Mouse (Mus musculus) ES-E14 (cell line): ENCODE results near the gene Manba. TPM values are rescaled to one million over a fixed set of nuclear protein-coding genes. Genes with fewer than 3 reads are reported as not detected.

Experiments
- DNase-seq: peaks from one replicate; pipeline ENCODE4 v3.0.0-alpha.2; 2013; ENCODE audit warnings: low read depth, low spot score
- H3K27ac ChIP-seq: 2 replicates; pipeline ENCODE4 v1.5.1; 2012; ENCODE audit warnings: low read depth, mild to moderate bottlenecking, low read length, moderate library complexity, mixed read lengths; ENCODE audit not compliant: poor library complexity, insufficient read depth, severe bottlenecking
- H3K36me3 ChIP-seq: 2 replicates; pipeline ENCODE4 v1.6.1; 2012; ENCODE audit warnings: mild to moderate bottlenecking, low read length, moderate library complexity, mixed read lengths; ENCODE audit not compliant: control insufficient read depth, poor library complexity, insufficient read depth, severe bottlenecking
- H3K4me1 ChIP-seq, 2 experiments: fragments of 150-350 bp in 1 of 2; sonication (generic) in 1 of 2; 2 replicates each; pipeline ENCODE4 v1.6.1; 2012; ENCODE audit warnings: low read length in 2 of 2, mild to moderate bottlenecking in 1 of 2, mixed read lengths in 1 of 2; ENCODE audit not compliant: control insufficient read depth in 2 of 2, insufficient read depth in 2 of 2, poor library complexity in 1 of 2
- H3K4me3 ChIP-seq, 2 experiments: fragments of 150-350 bp in 1 of 2; sonication (generic) in 1 of 2; 2 replicates each; pipeline ENCODE4 v1.5.1; 2012; ENCODE audit warnings: low read length in 2 of 2, low read depth in 1 of 2, mild to moderate bottlenecking in 1 of 2, mixed read lengths in 1 of 2; ENCODE audit not compliant: insufficient read depth in 1 of 2, poor library complexity in 1 of 2, severe bottlenecking in 1 of 2
- H3K9ac ChIP-seq: 2 replicates; pipeline ENCODE4 v1.6.1; 2012; ENCODE audit warnings: low read depth, mild to moderate bottlenecking, low read length, mixed read lengths; ENCODE audit not compliant: poor library complexity, insufficient read depth, severe bottlenecking
- H3K9me3 ChIP-seq: fragments of 150-350 bp; sonication (generic); 2 replicates; pipeline ENCODE4 v1.6.1; 2012; ENCODE audit warnings: low read depth, mild to moderate bottlenecking, low read length; ENCODE audit not compliant: control insufficient read depth, insufficient read depth
- CHD2 ChIP-seq: IDR thresholded peaks from 2 replicates; pipeline ENCODE4 v1.6.1; 2014; ENCODE audit warnings: mild to moderate bottlenecking, low read depth, low read length, inconsistent platforms
- HCFC1 ChIP-seq: IDR thresholded peaks from 2 replicates; pipeline ENCODE4 v1.6.1; 2012; ENCODE audit warnings: low read length, inconsistent platforms, borderline replicate concordance; ENCODE audit not compliant: insufficient read depth
- MAFK ChIP-seq: IDR thresholded peaks from 2 replicates; pipeline ENCODE4 v1.6.1; 2014; ENCODE audit warnings: mild to moderate bottlenecking, low read depth, low read length, inconsistent platforms; ENCODE audit not compliant: insufficient read depth
- ZC3H11A ChIP-seq: IDR thresholded peaks from 2 replicates; pipeline ENCODE4 v1.6.1; 2012; ENCODE audit warnings: low read depth, mild to moderate bottlenecking, inconsistent platforms, low read length, borderline replicate concordance
- ZNF384 ChIP-seq: IDR thresholded peaks from 2 replicates; pipeline ENCODE4 v1.6.1; 2012; ENCODE audit warnings: low read depth, low read length, inconsistent platforms
- in situ Hi-C, 2 experiments: fragments of 600-800 bp; cut with MboI; formaldehyde crosslinking; loops; one replicate each; pipeline ENCODE4 v1.15.1; 2025; ENCODE audit warnings: low sequenced_read_pairs in 2 of 2, inconsistent platforms in 1 of 2; ENCODE audit not compliant: unreplicated experiment in 2 of 2
- total RNA-seq: library from RNA; depleted of rRNA; stranded (reverse); fragments of 300-350 nt; gene quantifications from 2 replicates; pipeline ENCODE4 v1.2.3, GENCODE M21; 2012

Gene Manba
- total RNA-seq, 1 experiment: 75.2 TPM

DNA sequence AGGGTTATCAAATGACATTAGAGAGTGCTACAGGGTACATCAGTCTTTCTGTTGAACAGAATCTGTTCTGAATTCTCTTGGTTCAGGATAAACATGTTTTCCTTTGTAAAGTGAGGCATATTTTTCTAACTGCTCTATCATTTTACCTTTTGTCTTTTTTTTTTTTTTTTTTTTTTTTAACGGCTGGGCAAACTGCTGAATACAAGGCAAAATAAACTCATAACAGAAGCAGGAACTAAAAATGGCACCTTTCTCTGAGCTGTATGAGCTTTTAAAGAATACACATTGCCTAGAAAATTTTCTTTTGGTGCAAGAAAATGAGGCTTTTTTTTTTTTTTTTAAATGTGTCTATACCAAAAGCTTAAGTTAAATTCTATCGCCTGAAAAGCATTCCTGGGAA is 100.6 kb downstream of the Manba start:
- DNase-seq: no peak
- H3K4me3 ChIP-seq: no peak overlapping the region
- H3K9ac ChIP-seq: no peak overlapping the region
- peak; percentile 55; the same call in 1 of the 2 replicates for TF ChIP-seq ZNF384
- no peak for TF ChIP-seq MAFK
- H3K27ac ChIP-seq: no peak overlapping the region
- no peaks in the 10 kb centered on the region for H3K9me3 ChIP-seq
- in situ Hi-C loops: no loop called here
- peaks cover 9% of the 10 kb centered on the region; the same call in 1 of the 2 replicates for H3K36me3 ChIP-seq
- peaks cover 9 to 21% of the 10 kb centered on the region in 2 experiments; a peak in 3 of 4 replicates for H3K4me1 ChIP-seq

DNA sequence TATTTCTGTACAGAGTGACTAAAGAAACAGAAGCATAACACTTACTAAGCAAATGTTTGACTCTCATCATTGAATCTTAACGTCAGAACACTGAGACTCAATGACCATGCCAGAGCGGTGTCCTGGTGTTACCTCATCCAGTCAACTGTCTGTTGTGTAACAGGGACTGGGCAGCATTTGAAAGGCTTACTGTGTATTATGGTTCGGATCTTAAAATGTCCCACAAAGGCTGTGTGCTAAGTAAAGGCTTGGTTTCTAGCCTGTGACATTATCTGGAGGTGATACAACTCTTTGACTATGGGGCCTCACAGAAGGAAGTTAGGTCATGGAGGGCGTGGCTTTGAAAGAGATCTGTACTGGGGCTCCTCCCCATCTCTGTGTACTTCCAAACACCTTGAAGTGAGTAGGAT is 101.1 kb downstream of the Manba start:
- no peaks in the 10 kb centered on the region for H3K9me3 ChIP-seq
- DNase-seq: no peak
- in situ Hi-C loops: no loop called here
- H3K9ac ChIP-seq: no peak overlapping the region
- H3K27ac ChIP-seq: no peak overlapping the region
- no peak overlapping the region for H3K4me3 ChIP-seq
- no peak for TF ChIP-seq MAFK
- no peak for TF ChIP-seq ZNF384
- no peak for TF ChIP-seq CHD2
- TF ChIP-seq ZC3H11A: no peak
- no peak for TF ChIP-seq HCFC1
- peaks cover 8 to 17% of the 10 kb centered on the region in 2 experiments; a peak in 3 of 4 replicates for H3K4me1 ChIP-seq
- H3K36me3 ChIP-seq: peaks cover 9% of the 10 kb centered on the region; the same call in 1 of the 2 replicates

DNA sequence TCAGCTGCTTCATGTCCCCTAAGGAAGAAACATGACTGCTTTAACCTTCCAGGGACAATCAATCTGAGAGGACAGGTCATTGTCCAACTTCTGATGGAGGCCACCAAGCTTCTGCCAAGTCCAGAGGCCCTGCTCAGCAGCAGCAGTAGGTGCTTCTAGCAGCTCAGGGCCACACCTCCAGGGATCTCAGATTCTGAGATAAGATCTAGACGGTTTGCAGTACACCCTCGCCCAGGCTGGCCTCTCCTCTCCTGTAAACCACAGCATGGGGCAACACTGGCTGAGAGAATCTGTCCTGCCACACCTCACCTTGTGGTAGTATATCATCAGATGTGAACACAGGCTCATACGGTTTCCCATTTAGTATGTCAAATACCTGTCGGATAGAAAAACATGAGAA is 105.1 kb downstream of the Manba start:
- in situ Hi-C loops: no loop called here
- Histone ChIP-seq H3K9ac (no peak overlapping the region), H3K4me3 (no peak overlapping the region), H3K9me3 (no peaks in the 10 kb centered on the region), H3K4me1 (peaks cover 5 to 9% of the 10 kb centered on the region in 2 experiments; a peak in 3 of 4 replicates), H3K36me3 (peaks cover 9% of the 10 kb centered on the region; the same call in 1 of the 2 replicates), H3K27ac (no peak overlapping the region)
- no peak for DNase-seq
- TF ChIP-seq ZNF384: no peak
- no peak for TF ChIP-seq HCFC1
- TF ChIP-seq ZC3H11A: no peak
- no peak for TF ChIP-seq CHD2
- TF ChIP-seq MAFK: no peak

DNA sequence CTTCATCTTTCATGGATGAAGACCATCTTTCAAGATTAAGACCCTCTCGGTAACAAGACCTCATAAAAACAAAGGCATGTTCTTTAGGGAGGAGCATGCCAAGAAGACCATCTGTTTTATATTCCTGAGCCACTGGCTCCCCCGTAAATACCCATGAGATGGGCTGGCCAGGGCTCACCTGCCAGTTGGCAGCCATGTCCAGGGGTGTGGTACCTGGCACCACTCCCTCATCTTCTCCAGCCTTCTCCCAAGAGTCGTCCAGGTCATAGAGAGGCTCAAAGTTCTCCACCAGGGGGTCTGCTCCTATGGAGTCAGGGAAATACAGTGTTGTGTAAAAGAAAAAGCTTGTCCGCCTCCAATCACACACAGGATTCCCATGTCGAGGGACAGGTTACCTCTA is 106.0 kb downstream of the Manba start:
- Histone ChIP-seq H3K9ac (no peak overlapping the region), H3K27ac (no peak overlapping the region), H3K4me1 (peaks cover 5 to 7% of the 10 kb centered on the region in 2 experiments; a peak in 3 of 4 replicates), H3K36me3 (peaks cover 9% of the 10 kb centered on the region; the same call in 1 of the 2 replicates), H3K4me3 (no peak overlapping the region), H3K9me3 (no peaks in the 10 kb centered on the region)
- in situ Hi-C loops: no loop called here
- no peak for DNase-seq
- TF ChIP-seq CHD2 (no peak), MAFK (no peak), ZC3H11A (no peak), ZNF384 (no peak), HCFC1 (no peak)

DNA sequence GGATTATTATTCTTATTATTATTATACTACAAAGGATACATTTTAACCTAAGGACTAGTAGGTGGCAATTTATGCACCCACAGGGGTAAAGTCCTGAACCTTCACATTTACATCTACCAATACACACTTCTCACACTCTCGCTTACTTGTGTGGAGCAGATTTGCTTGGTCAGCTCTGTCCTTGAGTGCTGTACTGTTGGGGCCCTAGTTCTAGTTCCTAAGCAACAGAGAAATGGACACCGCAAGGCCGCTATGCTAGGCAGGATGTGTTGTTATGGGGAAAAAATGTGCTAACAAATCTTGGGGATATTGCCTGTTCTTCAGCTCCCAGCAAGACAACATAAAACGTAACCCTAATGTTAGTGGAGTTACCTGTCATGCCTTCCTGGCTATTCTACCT is 106.6 kb downstream of the Manba start:
- Histone ChIP-seq H3K36me3 (peaks cover 9% of the 10 kb centered on the region; the same call in 1 of the 2 replicates), H3K27ac (no peak overlapping the region), H3K9ac (no peak overlapping the region), H3K4me1 (peaks cover 1 to 8% of the 10 kb centered on the region in 2 experiments; a peak in 2 of 4 replicates), H3K4me3 (no peak overlapping the region), H3K9me3 (no peaks in the 10 kb centered on the region)
- in situ Hi-C loops: no loop called here
- DNase-seq: no peak
- TF ChIP-seq HCFC1 (no peak), CHD2 (no peak), ZNF384 (no peak), MAFK (no peak), ZC3H11A (no peak)
